Mouse (Mus musculus) induced T-regulatory cell, adult 2 months (primary cell): ENCODE results near the gene Pin4.

Source experiments
- DNase-seq: peaks from one replicate; pipeline ENCODE4 v3.0.0-alpha.2; 2012; ENCODE audit warnings: low read depth

Pin4 gene

DNA sequence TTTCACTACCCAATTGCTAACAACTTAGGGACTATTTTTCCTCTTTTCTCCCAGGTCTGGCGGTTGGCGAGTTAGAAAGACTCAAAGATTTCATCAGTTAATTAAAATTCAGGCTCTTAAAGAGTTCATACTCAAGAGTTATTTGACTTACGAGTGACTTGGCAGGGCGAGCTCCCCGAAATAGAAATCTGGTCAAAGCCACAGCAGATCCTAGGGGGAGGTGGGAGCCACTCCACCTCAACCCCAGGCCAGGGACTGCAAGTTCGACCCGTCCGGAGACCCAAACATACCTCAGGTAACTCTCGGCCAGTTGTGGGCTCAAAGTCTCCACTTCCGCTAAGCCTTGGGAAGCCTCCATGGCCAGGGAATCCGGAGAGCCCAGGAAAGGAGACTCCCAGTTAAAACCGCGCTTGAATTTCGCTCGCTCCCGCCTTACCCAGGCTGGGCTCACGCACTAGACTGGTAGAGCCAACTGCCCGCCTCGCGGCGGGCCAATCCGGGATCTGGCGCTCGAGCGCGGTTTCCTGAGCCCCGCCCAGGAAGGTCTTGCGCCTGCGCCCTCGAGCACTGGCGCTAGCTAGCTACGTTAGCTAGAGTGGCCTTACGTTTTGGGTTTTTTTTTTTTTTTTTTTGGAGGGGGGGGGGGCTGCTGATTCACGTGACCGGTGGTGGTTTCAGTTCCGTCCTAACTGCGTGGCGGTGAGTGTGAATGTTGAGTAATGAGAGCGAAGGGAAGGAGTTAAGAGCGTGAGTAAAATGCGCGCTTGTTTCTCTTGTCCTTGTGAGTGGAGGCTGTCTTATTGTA, 37.6 kb downstream of the Pin4 start, which contains the start of gene Ercc6l:
TSS of gene Ercc6l (minus strand) at position 474 of the 805 bp plus-strand sequence.
- DNase-seq: peak; percentile 94

DNA sequence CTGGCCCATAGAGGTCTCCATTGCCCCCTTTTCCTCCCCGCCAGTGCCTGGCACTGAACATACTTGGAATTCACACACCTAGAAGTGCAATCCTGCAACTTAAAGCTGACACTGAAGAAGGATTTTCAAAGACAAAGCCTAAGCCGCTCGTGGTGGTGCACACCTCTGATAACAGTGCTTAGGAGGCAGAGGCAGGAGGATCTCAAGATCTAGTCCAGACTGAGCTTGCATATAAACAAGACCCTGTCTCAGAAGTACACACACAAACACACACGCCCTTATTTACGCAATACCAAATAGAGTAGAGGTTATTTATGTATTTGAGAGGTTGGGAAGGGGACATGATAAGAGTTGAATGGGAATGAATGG, 38.2 kb downstream of the Pin4 start:
- DNase-seq: no peak

DNA sequence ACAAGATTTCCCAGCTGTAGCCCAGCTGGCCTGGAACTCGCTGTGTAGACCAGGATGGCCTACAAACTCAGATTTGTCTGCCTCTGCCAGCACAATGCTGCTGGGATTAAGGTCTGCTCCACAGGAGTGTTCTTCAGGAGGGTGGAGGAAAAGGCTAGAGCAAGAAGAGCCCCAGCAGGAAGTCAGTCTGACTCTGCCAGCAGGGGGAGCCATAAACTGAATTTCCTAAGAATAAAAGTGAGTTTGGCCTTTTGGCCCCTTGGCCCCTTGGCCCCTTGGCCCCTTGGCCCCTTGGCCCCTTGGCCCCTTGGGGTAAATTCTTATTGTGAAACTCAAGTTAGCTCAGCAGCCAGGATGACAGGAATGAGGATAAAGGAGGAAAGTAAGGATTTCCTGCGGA, 40.5 kb downstream of the Pin4 start:
- peak; percentile 77 for DNase-seq

DNA sequence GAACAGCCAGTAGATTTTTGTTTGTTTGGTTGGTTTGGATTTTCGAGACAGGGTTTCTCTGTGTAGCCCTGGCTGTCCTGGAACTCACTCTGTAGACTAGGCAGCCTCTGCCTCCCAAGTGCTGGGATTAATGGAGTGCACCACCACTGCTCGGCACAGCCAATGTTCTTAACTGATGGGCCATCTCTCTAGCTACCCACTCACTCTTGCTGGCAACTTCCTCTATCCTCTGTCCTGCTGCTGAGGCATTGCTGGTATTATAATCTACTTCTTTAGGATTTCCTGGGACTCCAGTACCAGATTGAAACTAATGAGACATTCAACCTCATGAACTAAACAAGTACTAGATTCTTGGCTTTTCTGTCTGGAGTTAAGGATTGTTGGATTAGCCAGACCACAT, 41.3 kb downstream of the Pin4 start:
- no peak for DNase-seq

DNA sequence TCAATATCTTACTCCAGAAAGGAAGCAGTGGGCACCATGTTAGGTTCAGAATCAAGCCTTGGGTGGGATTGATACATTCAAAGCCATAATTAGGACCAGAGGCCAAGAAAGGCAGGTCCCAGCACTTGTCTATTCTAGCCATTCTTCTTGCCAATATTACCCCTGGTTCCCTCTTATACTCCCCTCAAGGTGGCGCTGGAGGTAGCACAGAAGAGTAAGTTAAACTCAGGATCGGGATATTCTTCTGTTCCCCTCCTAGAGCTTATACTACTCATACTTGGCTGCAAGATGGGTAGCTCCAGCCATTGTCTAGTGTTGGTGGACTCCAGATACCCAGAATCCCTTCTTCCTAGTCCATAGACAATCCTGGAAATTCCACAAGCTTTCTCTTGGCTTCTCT, 43.8 kb downstream of the Pin4 start:
- DNase-seq: no peak

DNA sequence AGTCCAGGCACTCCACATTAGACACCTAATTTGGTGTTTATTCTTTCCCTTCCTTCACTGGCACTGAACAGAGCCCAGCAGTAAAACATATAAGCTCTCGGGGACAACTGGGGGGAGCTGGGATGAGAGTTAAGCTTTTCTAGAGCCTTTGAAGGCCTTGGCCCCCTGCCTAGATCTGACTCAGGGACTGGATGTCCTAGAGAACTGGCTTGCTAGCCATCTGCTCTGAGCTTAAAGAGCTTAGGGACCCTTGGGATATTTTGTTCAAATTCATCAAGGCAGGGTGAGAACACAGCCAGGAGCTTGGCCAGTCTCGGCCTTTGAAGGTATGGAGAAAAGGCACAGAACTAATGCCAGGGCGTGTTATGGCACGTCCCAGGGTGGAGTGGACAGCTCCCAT, 44.3 kb downstream of the Pin4 start:
- no peak for DNase-seq

DNA sequence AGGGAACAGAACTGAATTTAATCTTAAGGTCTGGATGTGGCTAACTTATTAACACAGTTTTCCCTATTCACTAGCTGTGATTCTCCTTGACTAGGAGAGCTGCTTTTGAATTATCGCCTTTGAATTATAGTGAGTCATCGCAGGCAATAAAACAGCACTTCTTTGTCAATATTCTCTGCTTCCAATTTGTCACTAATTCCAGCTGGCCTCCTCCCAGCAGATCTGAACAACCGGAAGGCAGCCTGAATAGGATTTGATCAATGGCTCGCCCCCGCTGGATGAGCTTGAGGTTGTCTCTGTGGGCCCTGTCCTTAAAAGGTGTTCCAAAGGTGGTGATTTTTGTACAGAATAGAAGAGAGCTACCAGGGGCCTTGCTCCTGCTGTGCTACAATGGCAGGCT, 47.3 kb downstream of the Pin4 start:
- DNase-seq: no peak

DNA sequence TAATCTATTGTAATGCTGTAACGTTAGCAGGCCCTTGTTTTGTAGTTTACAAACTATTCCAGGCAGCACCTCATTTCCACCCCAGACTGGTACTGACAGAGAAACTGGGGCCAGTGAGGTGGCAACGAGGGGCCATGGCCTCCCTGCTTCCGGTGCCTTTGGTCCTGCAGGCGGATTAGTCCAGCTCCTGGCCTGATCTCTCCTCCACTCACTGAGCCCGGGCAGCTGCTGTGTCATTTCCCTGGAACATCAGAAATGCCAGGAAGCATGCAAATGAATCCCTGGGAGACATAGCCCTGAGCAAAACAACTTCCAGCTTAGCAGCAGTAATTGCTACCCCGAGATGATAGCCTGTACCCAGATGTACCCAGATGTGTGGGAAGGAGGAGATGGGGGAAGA, 47.7 kb downstream of the Pin4 start:
- DNase-seq: no peak

DNA sequence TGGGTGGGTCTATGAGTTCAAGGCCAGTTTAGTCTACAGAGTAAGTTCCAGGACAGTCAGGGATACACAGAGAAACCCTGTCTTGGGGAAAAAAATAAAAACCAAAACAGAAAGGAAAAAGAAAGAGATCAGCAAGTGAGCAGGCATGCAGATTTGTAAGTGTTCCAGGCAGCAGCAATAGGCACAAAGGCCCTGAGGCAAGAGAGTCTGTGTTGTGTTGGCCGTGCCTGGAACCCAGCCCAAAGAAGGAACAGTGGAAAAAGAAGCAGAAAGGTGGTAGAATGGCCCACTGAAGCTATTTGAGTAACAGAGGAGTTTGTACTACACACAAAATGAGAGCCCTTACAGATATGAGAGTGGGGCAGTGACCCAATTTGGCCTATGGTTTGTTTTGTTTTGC, 50.5 kb downstream of the Pin4 start:
- no peak for DNase-seq

DNA sequence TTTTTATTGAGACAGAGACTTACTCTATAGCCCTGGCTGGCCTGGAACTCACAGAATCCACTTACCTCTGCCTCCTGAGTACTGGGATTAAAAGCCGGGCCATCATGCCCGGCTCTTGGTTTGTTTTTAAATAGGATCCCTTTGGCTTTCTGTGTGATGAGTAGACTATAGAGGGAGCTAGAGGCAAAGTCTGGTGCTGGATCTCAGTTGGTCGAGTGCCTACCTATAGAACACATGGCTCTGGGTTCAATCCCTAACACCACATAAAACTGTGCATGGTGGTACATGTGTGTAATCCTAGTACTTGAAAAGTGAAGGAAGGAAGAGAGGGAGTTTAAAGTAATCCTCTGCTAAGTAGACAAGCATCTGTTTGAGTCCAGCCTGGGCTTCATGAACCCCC, 50.9 kb downstream of the Pin4 start:
- no peak for DNase-seq

DNA sequence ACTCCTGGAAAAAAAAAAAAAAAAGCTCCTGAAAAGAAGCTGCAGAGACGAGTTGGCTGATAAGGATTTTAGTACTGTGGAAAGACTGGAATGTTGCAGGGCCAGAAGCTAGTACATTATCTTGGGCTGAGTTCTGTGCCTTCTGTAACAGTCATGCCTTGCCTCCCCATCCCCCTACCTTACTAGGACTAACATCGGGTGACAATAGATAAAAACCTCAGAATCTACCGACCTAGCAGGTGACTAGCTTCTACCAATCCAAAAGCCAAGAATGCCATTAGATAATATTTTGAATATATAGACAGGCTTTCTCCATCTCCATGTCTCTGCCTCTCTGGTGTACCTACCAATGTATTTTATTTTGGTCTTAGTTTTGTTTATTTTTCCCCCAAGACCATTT, 51.7 kb downstream of the Pin4 start:
- DNase-seq: no peak

DNA sequence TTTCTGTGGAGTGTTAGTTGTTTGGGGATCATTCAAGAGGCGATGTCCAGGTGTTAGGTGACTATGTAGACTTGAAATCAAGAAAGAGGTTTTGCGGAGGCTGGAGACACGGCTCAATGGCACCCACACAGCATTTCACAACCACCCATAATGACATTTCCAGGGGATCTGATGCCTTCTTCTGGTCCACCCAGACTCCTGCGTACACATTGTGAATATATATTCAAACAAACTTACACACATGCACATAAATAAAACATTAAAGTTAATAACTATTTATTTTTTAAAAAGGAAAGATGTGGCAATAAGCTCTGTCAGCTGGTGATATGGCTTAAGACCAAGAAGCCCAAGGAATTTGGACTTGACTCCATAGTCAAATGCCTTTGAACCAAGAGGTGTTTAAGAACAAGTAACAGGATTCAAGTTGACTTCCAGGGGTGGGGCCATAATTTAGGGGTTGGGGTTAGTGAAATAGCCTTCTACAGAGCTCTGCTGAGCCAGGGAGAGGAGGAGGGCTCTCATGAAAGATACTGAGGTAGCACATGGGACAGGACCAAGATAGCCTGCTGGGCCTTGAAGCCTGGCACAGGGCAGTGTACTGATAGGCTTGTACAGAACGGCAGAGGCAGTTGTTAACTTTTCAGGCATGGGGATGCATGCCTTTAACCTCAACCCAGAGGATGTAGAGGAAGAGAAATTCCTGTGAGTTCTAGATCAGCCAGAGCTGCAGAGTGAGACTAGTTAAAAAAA, 56.5 kb downstream of the Pin4 start:
- no peak for DNase-seq
